Mouse (Mus musculus) embryonic facial prominence, embryonic 12.5 days (tissue): ENCODE data around the gene Grm7. TPM values are rescaled to one million over a fixed set of nuclear protein-coding genes. Genes with fewer than 3 reads are reported as not detected.

Experiments
- ATAC-seq: fragments of 200-750 bp; cut with Nextera tagmentation; 2 replicates; pipeline ENCODE4 v1.8.0; 2017; ENCODE audit not compliant: insufficient number of reproducible peaks, insufficient read depth, low FRiP score, low TSS enrichment
- H3K27ac ChIP-seq: fragments of 300-500 bp; sonication (generic); 2 replicates; pipeline ENCODE4 v1.5.1; 2016; ENCODE audit warnings: mild to moderate bottlenecking
- H3K27me3 ChIP-seq: fragments of 300-500 bp; sonication (generic); 2 replicates; pipeline ENCODE4 v1.6.1; 2016; ENCODE audit warnings: mild to moderate bottlenecking, moderate library complexity
- H3K36me3 ChIP-seq: fragments of 300-500 bp; sonication (generic); 2 replicates; pipeline ENCODE4 v1.6.1; 2016; ENCODE audit warnings: mild to moderate bottlenecking
- H3K4me1 ChIP-seq: fragments of 300-500 bp; sonication (generic); 2 replicates; pipeline ENCODE4 v1.6.1; 2016
- H3K4me2 ChIP-seq: fragments of 300-500 bp; sonication (generic); replicated peaks from 2 replicates; pipeline ENCODE4 v1.6.1; 2016; ENCODE audit warnings: mild to moderate bottlenecking, moderate library complexity
- H3K4me3 ChIP-seq: fragments of 300-500 bp; sonication (generic); 2 replicates; pipeline ENCODE4 v1.5.1; 2016; ENCODE audit warnings: mild to moderate bottlenecking
- H3K9ac ChIP-seq: fragments of 300-500 bp; sonication (generic); 2 replicates; pipeline ENCODE4 v1.6.1; 2016; ENCODE audit warnings: mild to moderate bottlenecking, moderate library complexity
- H3K9me3 ChIP-seq: fragments of 300-500 bp; sonication (generic); 2 replicates; pipeline ENCODE4 v1.6.1; 2016; ENCODE audit warnings: mild to moderate bottlenecking, moderate library complexity
- WGBS: fragments of 180-500 bp; shearing (Covaris S2); methylation state at CpG from one replicate; pipeline ENCODE4 v1.1.7; 2016; 5-methylcytosine and 5-hydroxymethylcytosine counted together
- polyA plus RNA-seq: library from polyadenylated mRNA; unstranded; fragments of >200 nt; fragmentation: Nextera tagmentation; extraction: Ambion mirVana; gene quantifications from 2 replicates; pipeline ENCODE4 v1.2.1, GENCODE M21; 2016

The Grm7 gene
- polyA plus RNA-seq, 1 experiment from 2014 or later = 4.1 TPM

GRCm38 (mm10) chr6:111492166-111492565 is 846.8 kb downstream of the Grm7 start:
- H3K4me2 ChIP-seq = no peak overlapping the region
- no peaks in the 10 kb centered on the region for H3K36me3 ChIP-seq
- no peak overlapping the region for H3K4me3 ChIP-seq
- no peak overlapping the region for H3K9ac ChIP-seq
- H3K9me3 ChIP-seq = no peaks in the 10 kb centered on the region
- no peaks in the 10 kb centered on the region for H3K27me3 ChIP-seq
- H3K4me1 ChIP-seq = no peaks in the 10 kb centered on the region
- H3K27ac ChIP-seq = no peak overlapping the region
- no peak for ATAC-seq

DNA sequence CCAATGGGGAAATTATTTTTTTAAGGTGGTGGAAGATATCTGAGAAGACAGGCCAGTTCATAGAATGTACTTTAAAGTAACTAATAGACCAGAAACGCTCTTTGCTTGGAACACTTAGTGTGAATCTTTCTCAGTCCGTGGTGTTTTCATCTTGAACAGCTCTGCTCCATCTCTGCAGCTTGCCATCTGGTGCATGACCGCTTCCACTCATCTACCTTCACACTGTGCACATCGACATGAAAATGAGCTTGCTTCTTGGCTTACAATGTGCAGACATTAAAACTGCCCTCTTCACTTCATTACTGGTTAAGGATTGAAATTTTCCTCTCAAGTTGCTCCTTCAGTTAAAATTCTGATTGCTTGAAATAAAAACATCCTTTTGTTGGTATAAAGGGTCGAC is 854.2 kb downstream of the Grm7 start:
- no peaks in the 10 kb centered on the region for H3K36me3 ChIP-seq
- H3K9ac ChIP-seq = no peak overlapping the region
- no peak overlapping the region for H3K4me2 ChIP-seq
- no peaks in the 10 kb centered on the region for H3K9me3 ChIP-seq
- no peak for ATAC-seq
- H3K4me3 ChIP-seq = no peak overlapping the region
- H3K27me3 ChIP-seq = no peaks in the 10 kb centered on the region
- H3K27ac ChIP-seq = no peak overlapping the region
- H3K4me1 ChIP-seq = no peaks in the 10 kb centered on the region
- WGBS = 76% methylated on average over 5 of the region's 5 CpGs

DNA sequence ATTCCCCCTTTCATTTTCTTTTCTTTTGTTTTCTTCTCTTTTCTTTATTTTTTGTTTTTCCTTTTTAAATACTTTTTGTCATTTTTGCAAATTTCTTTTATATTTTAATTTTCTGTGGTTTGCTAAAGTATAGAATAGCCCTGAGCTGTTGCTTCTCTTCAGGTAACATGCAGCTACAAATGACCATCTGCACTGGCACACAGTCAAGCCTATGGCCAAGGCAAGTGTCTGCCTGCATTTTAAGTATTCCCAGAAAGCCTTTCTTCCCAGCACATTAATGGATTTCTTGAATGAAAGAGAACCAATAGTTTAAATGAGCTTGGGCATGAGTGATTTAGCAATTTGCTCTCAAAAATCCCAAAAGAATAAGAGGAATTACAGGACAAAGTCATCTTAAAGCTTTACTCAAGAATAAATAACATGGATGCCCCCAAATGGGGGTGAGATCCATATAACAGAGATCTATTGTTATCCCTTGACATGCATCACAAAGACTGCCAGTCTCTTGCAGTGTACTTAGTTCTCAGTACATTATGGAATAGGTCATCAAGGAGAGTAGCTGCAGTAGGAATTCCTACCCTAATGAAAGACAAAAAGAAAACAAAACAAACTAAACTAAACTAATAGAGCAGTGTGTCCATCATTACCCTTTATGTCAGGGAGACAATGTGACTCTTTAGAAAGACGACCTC is 865.5 kb downstream of the Grm7 start:
- Histone ChIP-seq H3K4me1 (no peaks in the 10 kb centered on the region), H3K9me3 (no peaks in the 10 kb centered on the region), H3K9ac (no peak overlapping the region), H3K4me2 (no peak overlapping the region), H3K36me3 (no peaks in the 10 kb centered on the region), H3K4me3 (no peak overlapping the region), H3K27me3 (no peaks in the 10 kb centered on the region), H3K27ac (no peak overlapping the region)
- 66% methylated on average over 1 of the region's 1 CpGs for WGBS
- ATAC-seq = no peak

GRCm38 (mm10) chr6:111512359-111512758 is 867.0 kb downstream of the Grm7 start:
- 56% methylated on average over 2 of the region's 2 CpGs for WGBS
- H3K9me3 ChIP-seq = no peaks in the 10 kb centered on the region
- ATAC-seq = no peak
- H3K4me1 ChIP-seq = no peaks in the 10 kb centered on the region
- H3K27ac ChIP-seq = no peak overlapping the region
- H3K9ac ChIP-seq = no peak overlapping the region
- no peak overlapping the region for H3K4me3 ChIP-seq
- no peaks in the 10 kb centered on the region for H3K36me3 ChIP-seq
- H3K4me2 ChIP-seq = no peak overlapping the region
- H3K27me3 ChIP-seq = no peaks in the 10 kb centered on the region

GRCm38 (mm10) chr6:111521229-111521628 is 875.8 kb downstream of the Grm7 start:
- WGBS = 91% methylated on average over 1 of the region's 1 CpGs
- Histone ChIP-seq H3K36me3 (no peaks in the 10 kb centered on the region), H3K27ac (no peak overlapping the region), H3K4me3 (no peak overlapping the region), H3K9ac (no peak overlapping the region), H3K4me1 (no peaks in the 10 kb centered on the region), H3K9me3 (no peaks in the 10 kb centered on the region), H3K27me3 (no peaks in the 10 kb centered on the region), H3K4me2 (no peak overlapping the region)
- ATAC-seq = no peak

DNA sequence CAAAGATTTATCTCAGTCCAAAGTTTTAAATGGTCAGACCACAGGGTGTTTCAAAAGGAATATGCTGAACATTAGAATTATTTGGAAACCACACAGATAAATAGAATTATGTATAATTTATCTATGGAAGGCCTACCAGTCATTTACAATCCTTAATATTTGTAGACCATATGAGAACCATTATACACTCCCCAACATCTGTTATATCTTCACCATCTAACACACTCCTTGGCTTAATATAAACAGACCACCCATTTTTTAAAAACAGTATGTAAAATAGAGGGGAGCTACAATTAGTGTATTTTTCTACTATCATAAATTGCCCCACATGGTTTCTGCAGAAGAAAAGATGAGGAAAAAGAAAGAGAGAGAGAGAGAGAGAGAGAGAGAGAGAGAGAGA is 876.7 kb downstream of the Grm7 start:
- no peak overlapping the region for H3K27ac ChIP-seq
- no peak overlapping the region for H3K4me3 ChIP-seq
- H3K27me3 ChIP-seq = no peaks in the 10 kb centered on the region
- no peaks in the 10 kb centered on the region for H3K9me3 ChIP-seq
- no peak overlapping the region for H3K4me2 ChIP-seq
- H3K36me3 ChIP-seq = no peaks in the 10 kb centered on the region
- no peaks in the 10 kb centered on the region for H3K4me1 ChIP-seq
- H3K9ac ChIP-seq = no peak overlapping the region
- ATAC-seq = no peak

DNA sequence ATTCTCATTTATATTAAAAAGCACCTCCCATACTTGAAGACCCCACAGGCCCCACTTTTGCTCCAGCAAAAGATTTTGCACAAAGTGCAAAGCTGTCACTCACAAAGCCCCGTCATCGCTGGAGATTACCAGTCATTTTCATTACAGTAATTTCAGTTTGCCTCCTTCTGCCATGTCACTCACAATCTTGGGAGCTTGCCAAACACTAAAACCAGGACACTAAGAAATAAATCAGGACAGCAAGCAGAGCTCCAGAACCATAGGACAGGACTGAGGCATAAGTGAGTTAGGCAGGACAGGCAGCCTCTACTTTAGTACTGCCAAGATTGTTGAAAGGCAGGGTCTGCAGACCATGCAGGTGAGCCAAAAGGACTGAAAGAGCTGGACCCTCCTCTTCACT is 884.6 kb downstream of the Grm7 start:
- no peaks in the 10 kb centered on the region for H3K27me3 ChIP-seq
- no peak overlapping the region for H3K27ac ChIP-seq
- 78% methylated on average over 2 of the region's 2 CpGs for WGBS
- no peaks in the 10 kb centered on the region for H3K4me1 ChIP-seq
- no peaks in the 10 kb centered on the region for H3K9me3 ChIP-seq
- no peaks in the 10 kb centered on the region for H3K36me3 ChIP-seq
- H3K4me2 ChIP-seq = no peak overlapping the region
- no peak overlapping the region for H3K9ac ChIP-seq
- no peak for ATAC-seq
- no peak overlapping the region for H3K4me3 ChIP-seq

DNA sequence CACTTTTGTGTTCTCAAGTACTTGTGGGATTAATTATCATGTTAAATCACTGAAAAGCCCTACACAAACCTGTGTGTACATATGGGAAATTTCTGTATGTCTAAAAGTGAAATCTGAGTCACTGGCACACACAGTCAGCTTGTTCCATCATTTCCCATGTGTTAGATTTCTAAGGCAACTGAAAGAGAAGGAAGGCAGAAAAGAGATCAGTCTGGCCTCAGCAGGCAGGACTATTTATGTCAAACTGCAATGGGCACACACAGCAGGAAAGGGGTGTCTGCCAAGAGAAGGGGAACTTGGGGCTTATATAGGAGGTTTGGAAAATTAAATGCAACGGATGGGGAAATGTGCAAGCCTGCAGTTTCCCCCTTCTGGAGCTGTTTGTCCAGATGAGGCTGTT is 913.2 kb downstream of the Grm7 start:
- Histone ChIP-seq H3K4me3 (no peak overlapping the region), H3K4me2 (no peak overlapping the region), H3K9ac (no peak overlapping the region), H3K27me3 (no peaks in the 10 kb centered on the region), H3K9me3 (no peaks in the 10 kb centered on the region), H3K27ac (no peak overlapping the region), H3K4me1 (no peaks in the 10 kb centered on the region), H3K36me3 (no peaks in the 10 kb centered on the region)
- no peak for ATAC-seq
- 66% methylated on average over 1 of the region's 1 CpGs for WGBS

DNA sequence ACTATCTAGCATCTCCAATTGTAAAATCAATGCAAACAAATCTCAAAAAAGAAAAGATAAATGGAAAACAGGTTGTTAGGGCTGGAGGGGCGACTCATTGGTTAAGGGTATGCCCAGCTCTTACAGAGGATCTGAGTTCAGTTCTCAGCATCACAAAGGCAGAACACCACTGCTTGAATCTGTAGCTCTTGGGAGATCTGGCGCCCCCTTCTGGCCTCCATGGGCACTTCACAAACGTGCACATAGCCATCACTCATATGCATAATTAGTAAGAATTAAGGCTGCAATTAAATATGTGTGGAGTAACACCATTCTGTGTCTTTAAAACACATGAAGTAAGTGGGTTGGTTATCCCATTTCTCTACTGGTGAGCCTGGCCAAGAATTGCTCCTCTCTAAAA is 914.1 kb downstream of the Grm7 start:
- H3K9ac ChIP-seq = no peak overlapping the region
- 64% methylated on average over 3 of the region's 3 CpGs for WGBS
- no peaks in the 10 kb centered on the region for H3K9me3 ChIP-seq
- H3K36me3 ChIP-seq = no peaks in the 10 kb centered on the region
- H3K27me3 ChIP-seq = no peaks in the 10 kb centered on the region
- H3K4me2 ChIP-seq = no peak overlapping the region
- H3K4me1 ChIP-seq = no peaks in the 10 kb centered on the region
- H3K27ac ChIP-seq = no peak overlapping the region
- ATAC-seq = no peak
- no peak overlapping the region for H3K4me3 ChIP-seq

GRCm38 (mm10) chr6:111561347-111561746 is 916.0 kb downstream of the Grm7 start:
- WGBS = 85% methylated on average over 7 of the region's 7 CpGs
- Histone ChIP-seq H3K4me2 (no peak overlapping the region), H3K36me3 (no peaks in the 10 kb centered on the region), H3K9me3 (no peaks in the 10 kb centered on the region), H3K27me3 (no peaks in the 10 kb centered on the region), H3K27ac (no peak overlapping the region), H3K4me3 (no peak overlapping the region), H3K4me1 (no peaks in the 10 kb centered on the region), H3K9ac (no peak overlapping the region)
- ATAC-seq = no peak

GRCm38 (mm10) chr6:111571471-111572088 is 926.2 kb downstream of the Grm7 start:
- no peak overlapping the region for H3K9ac ChIP-seq
- H3K27me3 ChIP-seq = no peaks in the 10 kb centered on the region
- no peak overlapping the region for H3K4me2 ChIP-seq
- 83% methylated on average over 4 of the region's 4 CpGs for WGBS
- no peak for ATAC-seq
- no peaks in the 10 kb centered on the region for H3K9me3 ChIP-seq
- H3K27ac ChIP-seq = no peak overlapping the region
- no peaks in the 10 kb centered on the region for H3K4me1 ChIP-seq
- no peaks in the 10 kb centered on the region for H3K36me3 ChIP-seq
- H3K4me3 ChIP-seq = no peak overlapping the region

DNA sequence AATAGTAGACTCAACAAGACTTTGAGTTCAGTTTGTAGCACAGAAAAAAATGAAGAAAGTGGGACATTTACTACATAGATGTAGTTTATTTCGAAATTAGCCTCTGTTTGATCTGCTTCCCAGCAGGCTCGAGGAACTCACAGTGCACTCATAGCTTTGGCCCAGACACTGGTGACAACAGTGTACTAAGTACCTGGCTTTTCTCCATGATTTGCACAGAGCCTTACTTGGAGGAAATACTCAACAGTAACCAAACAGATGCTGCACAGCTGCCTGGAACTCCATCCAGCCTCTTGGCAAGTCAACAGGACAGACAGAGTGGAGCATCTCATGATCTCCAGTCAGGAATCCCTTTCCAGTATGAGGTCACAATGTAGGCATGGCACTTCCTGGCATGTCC is 939.5 kb downstream of the Grm7 start:
- Histone ChIP-seq H3K27me3 (no peaks in the 10 kb centered on the region), H3K9me3 (no peaks in the 10 kb centered on the region), H3K27ac (no peak overlapping the region), H3K4me2 (no peak overlapping the region), H3K4me3 (no peak overlapping the region), H3K36me3 (no peaks in the 10 kb centered on the region), H3K9ac (no peak overlapping the region), H3K4me1 (no peaks in the 10 kb centered on the region)
- no peak for ATAC-seq
- 72% methylated on average over 2 of the region's 2 CpGs for WGBS
